Comparison of ENCODE assay signal across 15 mouse cellular contexts in the genomic region with DNA sequence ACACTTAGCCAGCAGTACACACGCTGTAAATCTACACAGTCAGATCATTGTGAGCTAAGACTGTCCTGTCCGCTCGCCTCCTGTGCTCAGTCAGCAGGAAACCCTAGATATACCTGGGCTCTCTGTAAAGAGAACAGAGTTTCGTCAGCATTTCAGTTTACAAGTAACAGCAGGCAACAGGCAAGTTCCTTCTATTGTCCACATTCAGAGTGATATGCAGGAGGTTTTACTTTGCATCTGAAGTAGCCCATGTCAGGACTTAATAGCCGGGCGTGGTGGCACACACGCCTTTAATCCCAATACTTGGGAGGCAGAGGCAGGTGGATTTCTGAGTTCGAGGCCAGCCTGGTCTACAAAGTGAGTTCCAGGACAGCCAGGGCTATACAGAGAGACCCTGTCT.
"Had no signal": no experiment of that assay in that cellular context is flagged by ENCODE, and none has a peak within 500 bp of the region (broad histone marks: within the 10 kb centered on the region; RNA-seq: fewer than 3 reads in every experiment).

No protein-coding gene starts in this region.

- H3K9ac ChIP-seq: neural tube, embryonic 15.5 days; stomach, embryonic 15.5 days had no signal

- H3K27ac ChIP-seq: neural tube, embryonic 15.5 days; stomach, embryonic 15.5 days; stomach, postnatal 0 days had no signal

- H3K27me3 ChIP-seq: neural tube, embryonic 15.5 days; stomach, embryonic 15.5 days had no signal

- H3K4me3 ChIP-seq: neural tube, embryonic 15.5 days; stomach, embryonic 15.5 days had no signal

- H3K9me3 ChIP-seq: neural tube, embryonic 15.5 days; stomach, embryonic 15.5 days had no signal

- H3K4me2 ChIP-seq: neural tube, embryonic 15.5 days; stomach, embryonic 15.5 days had no signal

- DNase-seq: retina, postnatal 1 day; right cerebral cortex, adult 18-20 months; right cerebral cortex, postnatal 14 days; right cerebral cortex, postnatal 25 days; right cerebral cortex, postnatal 4 days; spleen, adult 18-20 months; thymus, adult 18-20 months; thymus, adult 2 months; thymus, postnatal 14 days; thymus, postnatal 25 days; thymus, postnatal 36 days; thymus, postnatal 4 days had no signal

- H3K36me3 ChIP-seq: neural tube, embryonic 15.5 days; stomach, embryonic 15.5 days had no signal
